Mouse (Mus musculus): Measurements from ENCODE around the gene Epn2. TPM values are rescaled to one million over a fixed set of nuclear protein-coding genes. Genes with fewer than 3 reads are reported as not detected.

The Epn2 gene
- polyA plus RNA-seq (2015; fragmentation: Nextera tagmentation; extraction: Ambion mirVana): 13.9 and 15.6 TPM in 2 replicates

DNA sequence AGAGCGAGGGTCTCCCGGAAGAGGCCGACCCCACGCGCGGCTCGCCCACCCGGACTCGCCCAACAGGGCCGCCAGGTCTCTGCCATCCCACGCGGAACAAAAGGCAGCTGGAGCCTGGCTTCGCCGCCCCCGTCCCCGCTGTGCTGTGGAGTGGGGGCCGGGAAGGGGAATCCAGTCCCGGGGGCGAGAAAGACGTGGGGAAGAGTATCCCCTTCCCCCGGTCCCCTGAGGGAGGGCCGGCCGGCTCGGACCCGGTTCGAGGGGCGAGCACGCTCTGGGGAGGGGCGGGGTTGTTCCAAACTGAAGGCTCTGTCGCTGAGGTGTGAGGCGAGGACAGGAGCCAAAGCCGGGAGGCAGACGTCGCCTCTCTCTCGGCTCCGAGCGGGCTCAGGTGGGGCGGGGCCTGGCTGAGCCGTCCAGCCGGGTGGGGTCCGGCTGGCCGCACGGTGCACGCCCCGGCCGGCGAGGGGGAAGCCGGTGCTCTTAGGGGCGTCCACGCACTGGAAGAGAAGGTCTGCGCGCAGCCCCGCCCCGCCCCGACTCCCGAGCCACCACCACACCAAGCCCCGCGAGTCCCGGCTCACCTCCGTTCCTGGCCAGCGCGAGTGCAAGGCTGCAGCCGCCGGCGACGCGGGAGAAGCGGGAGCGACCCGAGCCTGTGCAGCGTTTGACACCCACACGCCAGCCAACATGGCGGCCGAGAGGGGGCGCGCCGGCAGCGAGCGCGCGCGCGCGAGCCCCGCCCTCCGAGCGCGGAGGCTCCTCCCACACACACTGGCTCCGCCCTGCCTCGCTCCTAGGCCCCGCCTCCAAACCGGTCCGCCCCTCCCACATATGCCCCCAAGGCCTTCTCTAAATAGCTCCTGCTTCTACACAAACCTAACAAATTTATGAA, at the start of gene Epn2:
Epn2 (minus strand) TSS at position 705 of the 895 bp plus-strand sequence.
- no peaks in the 10 kb centered on the region for H3K27me3 ChIP-seq (replicated peaks; ENCODE audit: control insufficient read depth, insufficient read depth, low read length)
- H3K9ac ChIP-seq (ENCODE audit: low read depth, low read length): peak within 1 kb of the TSS; percentile 92
- peak within 1 kb of the TSS; percentile 95 for H3K4me3 ChIP-seq (ENCODE audit: low read length)
- H3K4me2 ChIP-seq (ENCODE audit: low read depth, low read length): peak within 1 kb of the TSS; percentile 94
- H3K9me3 ChIP-seq (ENCODE audit: control insufficient read depth, low read length): no peaks in the 10 kb centered on the region
- peak within 1 kb of the TSS; percentile 83 for H3K27ac ChIP-seq (ENCODE audit: low read length)
- H3K36me3 ChIP-seq (ENCODE audit: control insufficient read depth, insufficient read depth, low read length): no peaks in the 10 kb centered on the region
- ATAC-seq: peak; percentile 96
- under 1% methylated on average over 76 of the region's 93 CpGs for WGBS
- peaks cover 9% of the 10 kb centered on the region for H3K4me1 ChIP-seq (ENCODE audit: control insufficient read depth, insufficient read depth, low read length)

- no peak overlapping the region for H3K9ac ChIP-seq (ENCODE audit: low read depth, low read length)
- no peaks in the 10 kb centered on the region for H3K36me3 ChIP-seq (ENCODE audit: control insufficient read depth, insufficient read depth, low read length)
- H3K4me3 ChIP-seq (ENCODE audit: low read length): no peak overlapping the region
- no peak for ATAC-seq
- no peak overlapping the region for H3K27ac ChIP-seq (ENCODE audit: low read length)
- H3K27me3 ChIP-seq (replicated peaks; ENCODE audit: control insufficient read depth, insufficient read depth, low read length): no peaks in the 10 kb centered on the region
- 94% methylated on average over 1 of the region's 1 CpGs for WGBS
- H3K9me3 ChIP-seq (ENCODE audit: control insufficient read depth, low read length): no peaks in the 10 kb centered on the region
- H3K4me2 ChIP-seq (ENCODE audit: low read depth, low read length): no peak overlapping the region
- no peaks in the 10 kb centered on the region for H3K4me1 ChIP-seq (ENCODE audit: control insufficient read depth, insufficient read depth, low read length)
Observed at GRCm38 (mm10) chr11:61626509-61626908, 47.0 kb upstream of the Epn2 start.

DNA sequence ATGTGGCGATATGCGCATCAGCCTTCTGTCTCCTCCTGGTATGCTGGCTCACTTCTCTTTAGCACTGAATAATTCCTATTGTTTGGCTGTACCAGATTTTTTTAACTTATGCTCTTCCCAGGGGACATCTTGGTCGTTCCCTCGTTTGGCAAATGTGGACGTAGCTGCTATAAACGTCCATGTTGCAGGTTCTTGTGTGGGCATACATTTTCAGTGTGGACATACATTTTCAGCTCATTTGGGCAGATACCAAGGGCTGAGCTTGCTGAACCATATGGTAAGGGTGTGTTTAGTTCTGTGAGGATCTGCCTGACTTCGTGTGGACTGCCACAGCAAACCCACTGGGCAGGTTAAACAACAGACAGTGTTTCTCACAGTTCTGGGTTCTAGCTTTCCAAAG, 45.6 kb upstream of the Epn2 start:
- no peak overlapping the region for H3K27ac ChIP-seq (ENCODE audit: low read length)
- ATAC-seq: no peak
- H3K4me2 ChIP-seq (ENCODE audit: low read depth, low read length): no peak overlapping the region
- WGBS: 81% methylated on average over 7 of the region's 7 CpGs
- no peaks in the 10 kb centered on the region for H3K9me3 ChIP-seq (ENCODE audit: control insufficient read depth, low read length)
- H3K4me3 ChIP-seq (ENCODE audit: low read length): no peak overlapping the region
- H3K27me3 ChIP-seq (replicated peaks; ENCODE audit: control insufficient read depth, insufficient read depth, low read length): no peaks in the 10 kb centered on the region
- no peak overlapping the region for H3K9ac ChIP-seq (ENCODE audit: low read depth, low read length)
- no peaks in the 10 kb centered on the region for H3K36me3 ChIP-seq (ENCODE audit: control insufficient read depth, insufficient read depth, low read length)
- no peaks in the 10 kb centered on the region for H3K4me1 ChIP-seq (ENCODE audit: control insufficient read depth, insufficient read depth, low read length)

GRCm38 (mm10) chr11:61620762-61621161, 41.3 kb upstream of the Epn2 start:
- 0 out of 2 replicates have a peak overlapping the region, but pooled peaks have one; percentile 55 for H3K9ac ChIP-seq (ENCODE audit: low read depth, low read length)
- H3K36me3 ChIP-seq (ENCODE audit: control insufficient read depth, insufficient read depth, low read length): no peaks in the 10 kb centered on the region
- peaks cover 11% of the 10 kb centered on the region for H3K4me1 ChIP-seq (ENCODE audit: control insufficient read depth, insufficient read depth, low read length)
- peak overlapping the region; percentile 45 for H3K4me3 ChIP-seq (ENCODE audit: low read length)
- H3K4me2 ChIP-seq (ENCODE audit: low read depth, low read length): peak overlapping the region; percentile 74
- WGBS: 58% methylated on average over 8 of the region's 8 CpGs
- H3K27me3 ChIP-seq (replicated peaks; ENCODE audit: control insufficient read depth, insufficient read depth, low read length): no peaks in the 10 kb centered on the region
- no peaks in the 10 kb centered on the region for H3K9me3 ChIP-seq (ENCODE audit: control insufficient read depth, low read length)
- no peak overlapping the region for H3K27ac ChIP-seq (ENCODE audit: low read length)
- ATAC-seq: no peak

- Histone ChIP-seq H3K27me3 (replicated peaks; ENCODE audit: control insufficient read depth, insufficient read depth, low read length) (no peaks in the 10 kb centered on the region), H3K4me2 (ENCODE audit: low read depth, low read length) (peak overlapping the region; percentile 74), H3K4me3 (ENCODE audit: low read length) (peak overlapping the region; percentile 45), H3K9me3 (ENCODE audit: control insufficient read depth, low read length) (no peaks in the 10 kb centered on the region), H3K27ac (ENCODE audit: low read length) (peak overlapping the region; percentile 57; the same call in 1 of the 2 replicates), H3K4me1 (ENCODE audit: control insufficient read depth, insufficient read depth, low read length) (peaks cover 13% of the 10 kb centered on the region), H3K36me3 (ENCODE audit: control insufficient read depth, insufficient read depth, low read length) (no peaks in the 10 kb centered on the region), H3K9ac (ENCODE audit: low read depth, low read length) (peak overlapping the region; percentile 55; the same call in 1 of the 2 replicates)
- 0% methylated on average over 17 of the region's 17 CpGs for WGBS
- peak; percentile 73 for ATAC-seq
Observed at GRCm38 (mm10) chr11:61620254-61620670, 40.8 kb upstream of the Epn2 start.

DNA sequence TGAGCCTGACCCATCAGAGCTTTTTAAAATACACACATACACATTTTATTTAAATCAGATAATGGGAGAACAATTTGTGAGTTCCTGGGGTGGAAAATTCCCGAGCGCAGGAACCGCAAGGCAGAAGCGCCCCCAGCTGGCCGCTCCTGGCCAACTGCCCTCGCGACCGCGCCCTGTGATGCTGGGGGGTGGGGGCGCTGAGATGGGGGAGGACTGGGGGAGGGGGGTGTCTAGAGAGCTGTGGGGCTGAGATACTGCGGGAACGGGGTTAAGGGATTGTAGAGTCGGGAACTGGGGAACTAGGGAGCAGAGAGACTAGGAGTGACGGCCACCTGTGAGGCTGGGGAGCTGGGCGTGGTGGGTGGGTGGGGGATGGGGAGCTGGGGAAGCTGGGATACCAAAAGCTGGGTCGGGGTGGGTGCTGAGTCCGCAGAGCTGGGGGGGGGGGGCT, 40.3 kb upstream of the Epn2 start:
- Histone ChIP-seq H3K4me3 (ENCODE audit: low read length) (peak overlapping the region; percentile 45), H3K9me3 (ENCODE audit: control insufficient read depth, low read length) (no peaks in the 10 kb centered on the region), H3K27me3 (replicated peaks; ENCODE audit: control insufficient read depth, insufficient read depth, low read length) (no peaks in the 10 kb centered on the region), H3K36me3 (ENCODE audit: control insufficient read depth, insufficient read depth, low read length) (no peaks in the 10 kb centered on the region), H3K9ac (ENCODE audit: low read depth, low read length) (peak overlapping the region; percentile 55; the same call in 1 of the 2 replicates), H3K27ac (ENCODE audit: low read length) (peak overlapping the region; percentile 57; the same call in 1 of the 2 replicates), H3K4me1 (ENCODE audit: control insufficient read depth, insufficient read depth, low read length) (peaks cover 13% of the 10 kb centered on the region), H3K4me2 (ENCODE audit: low read depth, low read length) (peak overlapping the region; percentile 74)
- 2% methylated on average over 17 of the region's 17 CpGs for WGBS
- peak; percentile 38 for ATAC-seq

DNA sequence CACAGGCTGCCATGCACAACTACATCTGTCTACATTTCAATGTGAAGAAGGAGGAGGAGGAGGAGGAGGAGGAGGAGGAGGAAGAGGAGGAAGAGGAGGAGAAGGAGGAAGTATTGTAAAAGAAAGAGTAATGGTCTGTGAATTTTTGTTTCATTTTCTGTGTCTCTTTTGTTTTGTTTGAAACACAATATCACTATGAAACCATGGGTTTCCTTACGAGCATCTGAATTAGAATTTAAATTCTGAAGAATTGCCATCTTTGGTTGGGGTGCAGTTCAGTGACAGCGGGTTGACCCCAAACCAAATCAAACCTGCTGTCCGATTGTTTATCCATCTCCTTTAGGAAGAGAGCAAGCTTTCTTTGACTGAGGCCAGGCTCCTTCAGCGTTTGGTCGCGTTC, 39.9 kb upstream of the Epn2 start:
- Histone ChIP-seq H3K27me3 (replicated peaks; ENCODE audit: control insufficient read depth, insufficient read depth, low read length) (no peaks in the 10 kb centered on the region), H3K9me3 (ENCODE audit: control insufficient read depth, low read length) (no peaks in the 10 kb centered on the region), H3K4me3 (ENCODE audit: low read length) (peak overlapping the region; percentile 45), H3K4me1 (ENCODE audit: control insufficient read depth, insufficient read depth, low read length) (peaks cover 13% of the 10 kb centered on the region), H3K4me2 (ENCODE audit: low read depth, low read length) (peak overlapping the region; percentile 74), H3K9ac (ENCODE audit: low read depth, low read length) (peak overlapping the region; percentile 55; the same call in 1 of the 2 replicates), H3K36me3 (ENCODE audit: control insufficient read depth, insufficient read depth, low read length) (no peaks in the 10 kb centered on the region), H3K27ac (ENCODE audit: low read length) (no peak overlapping the region)
- 8% methylated on average over 6 of the region's 6 CpGs for WGBS
- ATAC-seq: no peak

- Histone ChIP-seq H3K9me3 (ENCODE audit: control insufficient read depth, low read length) (no peaks in the 10 kb centered on the region), H3K9ac (ENCODE audit: low read depth, low read length) (no peak overlapping the region), H3K27ac (ENCODE audit: low read length) (no peak overlapping the region), H3K36me3 (ENCODE audit: control insufficient read depth, insufficient read depth, low read length) (no peaks in the 10 kb centered on the region), H3K4me3 (ENCODE audit: low read length) (no peak overlapping the region), H3K4me1 (ENCODE audit: control insufficient read depth, insufficient read depth, low read length) (peaks cover 13% of the 10 kb centered on the region), H3K4me2 (ENCODE audit: low read depth, low read length) (no peak overlapping the region), H3K27me3 (replicated peaks; ENCODE audit: control insufficient read depth, insufficient read depth, low read length) (no peaks in the 10 kb centered on the region)
- ATAC-seq: no peak
- 80% methylated on average over 8 of the region's 8 CpGs for WGBS
Observed at GRCm38 (mm10) chr11:61618571-61618970, 39.1 kb upstream of the Epn2 start.

DNA sequence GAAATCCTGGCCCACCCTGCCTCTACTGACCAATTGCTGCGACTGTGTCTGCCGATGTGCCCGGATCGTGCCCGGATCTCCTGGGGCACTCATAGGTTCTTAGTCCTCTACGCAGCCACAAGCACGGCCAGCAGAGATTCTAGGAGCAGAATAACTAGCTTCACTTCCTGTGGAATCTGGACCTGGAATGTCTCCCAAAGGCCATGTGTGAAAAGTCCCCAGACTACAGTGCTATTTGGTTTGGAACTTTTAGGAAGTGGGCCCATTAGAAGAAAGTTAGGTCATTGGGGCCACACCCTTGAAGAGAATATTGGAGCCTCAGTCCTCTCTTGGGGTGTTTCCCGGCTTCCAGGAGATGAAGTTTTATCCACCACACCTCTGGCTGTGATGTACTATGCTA, 38.6 kb upstream of the Epn2 start:
- no peak overlapping the region for H3K9ac ChIP-seq (ENCODE audit: low read depth, low read length)

More for the DNA sequence above, 38.6 kb upstream of the Epn2 start:
- Histone ChIP-seq H3K4me1 (ENCODE audit: control insufficient read depth, insufficient read depth, low read length) (peaks cover 13% of the 10 kb centered on the region), H3K9me3 (ENCODE audit: control insufficient read depth, low read length) (no peaks in the 10 kb centered on the region), H3K4me2 (ENCODE audit: low read depth, low read length) (no peak overlapping the region), H3K36me3 (ENCODE audit: control insufficient read depth, insufficient read depth, low read length) (no peaks in the 10 kb centered on the region), H3K27ac (ENCODE audit: low read length) (no peak overlapping the region), H3K4me3 (ENCODE audit: low read length) (no peak overlapping the region), H3K27me3 (replicated peaks; ENCODE audit: control insufficient read depth, insufficient read depth, low read length) (no peaks in the 10 kb centered on the region)
- WGBS: 88% methylated on average over 8 of the region's 8 CpGs
- ATAC-seq: no peak
